Mouse (Mus musculus) limb, embryonic 10.5 days (tissue): Measurements from ENCODE around the gene Olfr801. TPM values are rescaled to one million over a fixed set of nuclear protein-coding genes. Genes with fewer than 3 reads are reported as not detected.

ENCODE experiments used
- DNase-seq: peaks from one replicate; pipeline ENCODE4 v3.0.0-alpha.2; 2017; ENCODE audit warnings: low spot score
- H3K27ac ChIP-seq: fragments of 300-500 bp; sonication (generic); 2 replicates; pipeline ENCODE4 v1.5.1; 2016; ENCODE audit warnings: mild to moderate bottlenecking
- H3K27me3 ChIP-seq: fragments of 300-500 bp; sonication (generic); 2 replicates; pipeline ENCODE4 v1.6.1; 2016; ENCODE audit warnings: low read depth, mild to moderate bottlenecking; ENCODE audit not compliant: poor library complexity, severe bottlenecking
- H3K36me3 ChIP-seq: fragments of 300-500 bp; sonication (generic); 2 replicates; pipeline ENCODE4 v1.6.1; 2016; ENCODE audit warnings: mild to moderate bottlenecking, moderate library complexity
- H3K4me1 ChIP-seq: fragments of 300-500 bp; sonication (generic); 2 replicates; pipeline ENCODE4 v1.6.1; 2016
- H3K4me3 ChIP-seq: fragments of 300-500 bp; sonication (generic); 2 replicates; pipeline ENCODE4 v1.5.1; 2016; ENCODE audit warnings: mild to moderate bottlenecking, moderate library complexity
- H3K9me3 ChIP-seq: fragments of 300-500 bp; sonication (generic); replicated peaks from 2 replicates; pipeline ENCODE4 v1.6.1; 2016; ENCODE audit warnings: mild to moderate bottlenecking
- WGBS: fragments of 180-500 bp; shearing (Covaris S2); methylation state at CpG from one replicate; pipeline ENCODE4 v1.1.7; 2016; 5-methylcytosine and 5-hydroxymethylcytosine counted together
- polyA plus RNA-seq: library from polyadenylated mRNA; unstranded; fragments of >200 nt; fragmentation: Nextera tagmentation; extraction: Ambion mirVana; gene quantifications from 2 replicates; pipeline ENCODE4 v1.2.1, GENCODE M21; 2016

Gene Olfr801
- not detected in 2 replicates for polyA plus RNA-seq

DNA sequence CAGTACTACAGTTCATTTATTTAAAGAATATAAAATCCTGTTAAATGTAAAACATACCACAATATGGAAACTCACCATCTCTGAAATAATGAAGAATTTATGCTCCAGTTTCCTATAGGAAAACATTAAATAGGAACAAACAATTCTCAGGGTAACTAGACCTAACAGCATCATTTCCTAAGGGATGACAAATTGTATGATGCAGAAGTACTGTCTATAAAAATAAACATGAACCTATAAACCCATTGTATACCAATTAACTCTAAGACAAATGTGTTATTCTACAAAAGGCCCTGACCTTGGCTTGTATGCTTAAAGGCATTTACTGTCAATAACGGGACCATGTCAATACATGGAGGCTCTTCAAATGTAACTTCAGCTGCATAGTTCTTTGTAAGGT is at the start of gene Olfr801:
Olfr801 (minus strand) TSS at position 101 of the 400 bp plus-strand sequence.
- no peaks in the 10 kb centered on the region for H3K36me3 ChIP-seq
- no peaks in the 10 kb centered on the region for H3K9me3 ChIP-seq
- no peak within 1 kb of the TSS for H3K27ac ChIP-seq
- DNase-seq: no peak
- H3K27me3 ChIP-seq: no peaks in the 10 kb centered on the region
- H3K4me1 ChIP-seq: no peaks in the 10 kb centered on the region
- H3K4me3 ChIP-seq: no peak within 1 kb of the TSS
- WGBS: 93% methylated on average over 1 of the region's 1 CpGs

- H3K4me3 ChIP-seq: no peak within 1 kb of the TSS
- no peak within 1 kb of the TSS for H3K27ac ChIP-seq
- H3K9me3 ChIP-seq: no peaks in the 10 kb centered on the region
Observed at GRCm38 (mm10) chr10:129702910-129703309, 29.2 kb upstream of the Olfr801 start, which contains the start of gene Olfr804. TSS of gene Olfr804 (plus strand) at chr10:129703210.

GRCm38 (mm10) chr10:129694186-129694585 is 20.5 kb upstream of the Olfr801 start, which contains the start of gene Olfr803:
TSS of gene Olfr803 (minus strand) at chr10:129694286.
- H3K36me3 ChIP-seq: no peaks in the 10 kb centered on the region
- WGBS: 86% methylated on average over 2 of the region's 2 CpGs
- no peaks in the 10 kb centered on the region for H3K9me3 ChIP-seq
- no peaks in the 10 kb centered on the region for H3K27me3 ChIP-seq
- no peak within 1 kb of the TSS for H3K27ac ChIP-seq
- H3K4me1 ChIP-seq: no peaks in the 10 kb centered on the region
- no peak within 1 kb of the TSS for H3K4me3 ChIP-seq
- DNase-seq: no peak

More at GRCm38 (mm10) chr10:129702910-129703309, 29.2 kb upstream of the Olfr801 start, which contains the start of gene Olfr804:
- no peaks in the 10 kb centered on the region for H3K36me3 ChIP-seq
- no peaks in the 10 kb centered on the region for H3K4me1 ChIP-seq
- DNase-seq: no peak
- no peaks in the 10 kb centered on the region for H3K27me3 ChIP-seq

GRCm38 (mm10) chr10:129688069-129688468 is 14.4 kb upstream of the Olfr801 start, which contains the start of gene Olfr802:
TSS of gene Olfr802 (minus strand) at chr10:129688169.
- H3K36me3 ChIP-seq: no peaks in the 10 kb centered on the region
- no peak within 1 kb of the TSS for H3K27ac ChIP-seq
- DNase-seq: no peak
- no peaks in the 10 kb centered on the region for H3K27me3 ChIP-seq
- WGBS: 71% methylated on average over 1 of the region's 1 CpGs
- H3K4me3 ChIP-seq: no peak within 1 kb of the TSS
- no peaks in the 10 kb centered on the region for H3K9me3 ChIP-seq
- H3K4me1 ChIP-seq: no peaks in the 10 kb centered on the region

GRCm38 (mm10) chr10:129657394-129657793 is 16.3 kb downstream of the Olfr801 start, which contains the start of gene Olfr800:
TSS of gene Olfr800 (plus strand) at chr10:129657694.
- Histone ChIP-seq H3K9me3 (no peaks in the 10 kb centered on the region), H3K4me3 (no peak within 1 kb of the TSS), H3K4me1 (no peaks in the 10 kb centered on the region), H3K27me3 (no peaks in the 10 kb centered on the region), H3K36me3 (no peaks in the 10 kb centered on the region), H3K27ac (no peak within 1 kb of the TSS)
- no peak for DNase-seq

DNA sequence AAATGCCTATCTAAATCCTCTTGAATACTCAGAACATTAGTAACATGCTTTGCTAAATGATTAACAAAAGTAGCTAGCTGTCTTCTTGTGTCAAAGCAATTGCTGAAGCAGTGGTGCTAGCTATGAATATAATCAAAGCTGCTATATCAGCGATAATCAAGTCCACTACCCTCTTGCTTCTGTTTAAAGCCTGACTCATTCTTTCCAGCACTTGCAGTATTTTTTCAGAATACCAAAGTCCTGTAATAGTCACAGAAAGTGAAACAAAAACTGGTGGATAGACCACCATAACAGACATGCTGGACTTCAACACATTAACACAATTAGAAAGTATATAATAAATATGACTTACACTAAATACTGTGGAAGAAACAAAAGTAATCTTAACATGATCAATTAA is 21.9 kb downstream of the Olfr801 start:
- no peaks in the 10 kb centered on the region for H3K36me3 ChIP-seq

GRCm38 (mm10) chr10:129637184-129637583 is 36.5 kb downstream of the Olfr801 start, which contains the start of gene Olfr799:
TSS of gene Olfr799 (plus strand) at chr10:129637484.
- H3K27me3 ChIP-seq: no peaks in the 10 kb centered on the region
- no peak within 1 kb of the TSS for H3K27ac ChIP-seq
- 45% methylated on average over 1 of the region's 1 CpGs for WGBS
- no peak for DNase-seq
- no peaks in the 10 kb centered on the region for H3K36me3 ChIP-seq
- H3K4me1 ChIP-seq: no peaks in the 10 kb centered on the region
- H3K4me3 ChIP-seq: no peak within 1 kb of the TSS
- H3K9me3 ChIP-seq: no peaks in the 10 kb centered on the region

More for the DNA sequence above, 21.9 kb downstream of the Olfr801 start:
- no peak for DNase-seq
- Histone ChIP-seq H3K9me3 (no peaks in the 10 kb centered on the region), H3K4me3 (no peak overlapping the region), H3K27me3 (no peaks in the 10 kb centered on the region), H3K4me1 (no peaks in the 10 kb centered on the region), H3K27ac (no peak overlapping the region)
- 91% methylated on average over 1 of the region's 1 CpGs for WGBS

GRCm38 (mm10) chr10:129627834-129628233 is 45.8 kb downstream of the Olfr801 start, which contains the start of gene Olfr798:
TSS of gene Olfr798 (minus strand) at chr10:129627934.
- 82% methylated on average over 1 of the region's 1 CpGs for WGBS
- no peak within 1 kb of the TSS for H3K27ac ChIP-seq
- H3K9me3 ChIP-seq: no peaks in the 10 kb centered on the region
- H3K4me1 ChIP-seq: no peaks in the 10 kb centered on the region
- DNase-seq: no peak
- no peaks in the 10 kb centered on the region for H3K27me3 ChIP-seq
- H3K4me3 ChIP-seq: no peak within 1 kb of the TSS
- no peaks in the 10 kb centered on the region for H3K36me3 ChIP-seq

GRCm38 (mm10) chr10:129623251-129623650 is 50.4 kb downstream of the Olfr801 start:
- Histone ChIP-seq H3K27me3 (no peaks in the 10 kb centered on the region), H3K4me1 (no peaks in the 10 kb centered on the region), H3K4me3 (no peak overlapping the region), H3K9me3 (no peaks in the 10 kb centered on the region), H3K27ac (no peak overlapping the region), H3K36me3 (no peaks in the 10 kb centered on the region)
- no peak for DNase-seq

DNA sequence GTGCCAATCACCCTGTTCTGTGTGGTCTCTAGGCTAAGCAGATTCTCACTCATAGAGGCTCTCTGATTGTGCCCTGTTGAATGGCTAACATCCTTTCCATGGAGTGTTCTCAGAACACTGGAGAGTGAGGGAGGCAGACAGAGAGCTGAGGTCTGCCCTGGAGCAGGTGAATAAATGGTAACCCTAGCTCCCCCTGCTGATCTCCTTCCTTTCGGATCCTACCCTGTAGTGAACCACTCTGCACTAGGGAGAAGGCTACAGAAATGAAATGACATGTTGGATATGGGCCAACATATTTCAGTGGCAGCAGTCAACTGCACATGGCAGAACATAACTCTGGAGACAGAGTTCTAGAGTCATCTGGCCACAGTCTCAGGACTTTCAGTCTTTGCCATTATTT is 51.9 kb downstream of the Olfr801 start:
- H3K36me3 ChIP-seq: no peaks in the 10 kb centered on the region
- no peaks in the 10 kb centered on the region for H3K27me3 ChIP-seq
- H3K4me1 ChIP-seq: no peaks in the 10 kb centered on the region
- H3K27ac ChIP-seq: no peak overlapping the region
- WGBS: 20% methylated on average over 1 of the region's 1 CpGs
- H3K4me3 ChIP-seq: no peak overlapping the region
- no peak for DNase-seq
- no peaks in the 10 kb centered on the region for H3K9me3 ChIP-seq

Other genes with a start within 250 kb of the Olfr801 start
- not detected in 2 replicates for gene Olfr786, start 246.6 kb downstream of the Olfr801 start, polyA plus RNA-seq
- not detected in 2 replicates for gene Olfr787, start 212.0 kb downstream of the Olfr801 start, polyA plus RNA-seq
- gene Olfr788, start 202.9 kb downstream of the Olfr801 start, polyA plus RNA-seq: not detected in 2 replicates
- gene Olfr789, start 189.1 kb downstream of the Olfr801 start, polyA plus RNA-seq: not detected in 2 replicates
- gene Olfr790, start 175.4 kb downstream of the Olfr801 start, polyA plus RNA-seq: not detected in 2 replicates
- gene Olfr791, start 152.1 kb downstream of the Olfr801 start, polyA plus RNA-seq: not detected in 2 replicates
- not detected in 2 replicates for gene Olfr792, start 134.7 kb downstream of the Olfr801 start, polyA plus RNA-seq
- gene Olfr794, start 106.2 kb downstream of the Olfr801 start, polyA plus RNA-seq: not detected in 2 replicates
- gene Olfr796, start 61.3 kb downstream of the Olfr801 start, polyA plus RNA-seq: not detected in 2 replicates
- gene Olfr798, start 45.9 kb downstream of the Olfr801 start, polyA plus RNA-seq: not detected in 2 replicates
- gene Olfr799, start 36.4 kb downstream of the Olfr801 start, polyA plus RNA-seq: not detected in 2 replicates
- gene Olfr800, start 16.2 kb downstream of the Olfr801 start, polyA plus RNA-seq: not detected in 2 replicates
- 0.03 TPM in 1 of 2 replicates, not detected in the other for gene Olfr802, start 14.3 kb upstream of the Olfr801 start, polyA plus RNA-seq
- not detected in 2 replicates for gene Olfr803, start 20.4 kb upstream of the Olfr801 start, polyA plus RNA-seq
- not detected in 2 replicates for gene Olfr804, start 29.3 kb upstream of the Olfr801 start, polyA plus RNA-seq
- not detected in 2 replicates for gene Olfr805, start 55.5 kb upstream of the Olfr801 start, polyA plus RNA-seq
- not detected in 2 replicates for gene Olfr806, start 68.1 kb upstream of the Olfr801 start, polyA plus RNA-seq
- gene Olfr807, start 83.9 kb upstream of the Olfr801 start, polyA plus RNA-seq: not detected in 2 replicates
- gene Olfr808, start 91.6 kb upstream of the Olfr801 start, polyA plus RNA-seq: not detected in 2 replicates
- not detected in 2 replicates for gene Olfr809, start 100.8 kb upstream of the Olfr801 start, polyA plus RNA-seq
- gene Olfr810, start 121.1 kb upstream of the Olfr801 start, polyA plus RNA-seq: not detected in 2 replicates
- not detected in 2 replicates for gene Olfr811, start 130.5 kb upstream of the Olfr801 start, polyA plus RNA-seq
- gene Olfr812, start 172.2 kb upstream of the Olfr801 start, polyA plus RNA-seq: not detected in 2 replicates
- gene Olfr813, start 181.5 kb upstream of the Olfr801 start, polyA plus RNA-seq: not detected in 2 replicates
- gene Olfr814, start 206.0 kb upstream of the Olfr801 start, polyA plus RNA-seq: not detected in 2 replicates
- not detected in 2 replicates for gene Olfr815, start 232.0 kb upstream of the Olfr801 start, polyA plus RNA-seq
- gene Olfr816, start 241.7 kb upstream of the Olfr801 start, polyA plus RNA-seq: not detected in 2 replicates